Mouse (Mus musculus): ENCODE measurements around the gene Daam1. TPM values are rescaled to one million over a fixed set of nuclear protein-coding genes. Genes with fewer than 3 reads are reported as not detected.
A peak's percentile ranks its signal among the peaks of the same experiment; 100 is the strongest.

Daam1 gene
- polyA plus RNA-seq, 1 experiment: 37.2 TPM

DNA sequence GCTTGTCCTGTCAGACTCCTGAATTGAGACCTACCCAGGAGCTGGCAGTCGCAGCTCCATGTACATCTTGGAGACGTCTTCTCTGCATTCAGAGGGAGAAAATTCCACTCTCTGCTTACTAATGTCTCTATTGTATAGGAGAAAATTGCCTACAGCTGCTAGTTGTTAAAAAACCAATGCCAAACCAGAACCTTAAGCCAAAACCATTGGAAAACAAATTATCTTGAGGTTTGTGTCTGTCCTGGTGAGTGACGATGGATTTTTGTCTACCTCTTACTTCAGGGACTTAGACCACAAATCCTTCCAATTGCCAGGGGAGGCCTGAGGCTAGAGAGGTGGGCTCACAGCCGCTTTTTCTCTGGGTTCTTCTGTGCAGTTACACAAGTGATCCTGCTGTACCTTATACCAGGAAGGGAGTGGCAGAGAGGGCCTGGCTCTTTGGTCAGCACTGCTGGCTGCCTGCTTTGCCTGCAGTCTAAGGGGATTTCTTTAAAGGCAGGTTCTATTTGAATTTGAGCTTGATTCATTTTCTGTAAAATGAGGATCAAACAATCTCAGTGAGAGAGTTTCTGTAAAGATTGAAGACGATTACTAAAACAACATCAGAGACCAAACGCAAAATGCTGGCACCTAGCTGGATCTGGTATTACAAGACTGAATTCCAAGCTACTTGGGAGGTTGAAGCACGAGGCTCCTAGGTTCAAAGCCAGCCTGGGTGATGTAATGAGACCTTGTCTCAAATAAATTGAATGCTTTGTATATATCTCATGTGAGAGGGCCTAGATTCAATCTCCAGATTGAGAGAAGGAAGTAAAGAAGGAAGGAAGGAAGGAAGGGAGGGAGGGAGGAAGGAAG, 68.0 kb downstream of the Daam1 start:
- TF ChIP-seq GATA1 (IDR thresholded peaks at IDR 0.05; ENCODE audit: low read length): no peak

DNA sequence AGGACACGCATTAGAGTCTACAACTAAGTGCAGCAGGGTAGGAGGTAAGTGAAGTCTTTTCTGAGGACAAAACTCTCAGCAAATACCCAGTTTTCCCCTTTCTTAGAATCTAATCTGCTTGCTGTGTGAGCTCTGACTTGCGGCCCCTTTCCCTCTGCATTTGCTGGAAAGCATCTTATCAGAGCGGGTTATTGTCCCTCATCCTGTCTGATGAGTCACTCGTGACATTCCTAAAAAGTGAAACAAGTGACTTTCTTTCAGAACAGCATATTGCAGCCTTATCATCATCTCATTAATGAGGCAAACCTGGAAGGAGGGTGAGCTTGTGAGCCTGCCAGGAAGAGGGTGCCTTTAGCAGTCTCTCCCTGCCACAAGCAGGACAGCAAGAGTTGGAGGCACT, 68.7 kb downstream of the Daam1 start:
- TF ChIP-seq GATA1 (IDR thresholded peaks at IDR 0.05; ENCODE audit: low read length): no peak

DNA sequence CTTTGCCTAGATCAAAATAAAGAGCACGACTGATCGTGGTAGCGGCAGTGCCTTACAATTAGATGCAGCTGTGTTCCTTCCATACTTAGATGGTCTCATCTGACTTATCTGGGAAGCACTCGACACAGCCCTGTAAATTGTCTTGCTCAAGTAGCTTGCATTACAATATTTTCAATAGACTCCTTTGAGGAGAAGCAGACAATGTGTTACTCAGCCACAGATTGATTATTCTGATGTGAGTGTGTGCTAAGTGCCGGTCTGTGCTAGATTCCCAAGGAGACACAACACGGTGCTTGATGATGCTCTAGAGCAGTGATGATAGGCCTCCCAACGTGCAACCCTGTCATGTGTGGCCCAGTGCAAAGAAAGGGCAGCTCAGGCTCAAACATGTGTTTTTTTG, 70.3 kb downstream of the Daam1 start:
- no peak for TF ChIP-seq GATA1 (IDR thresholded peaks at IDR 0.05; ENCODE audit: low read length)

DNA sequence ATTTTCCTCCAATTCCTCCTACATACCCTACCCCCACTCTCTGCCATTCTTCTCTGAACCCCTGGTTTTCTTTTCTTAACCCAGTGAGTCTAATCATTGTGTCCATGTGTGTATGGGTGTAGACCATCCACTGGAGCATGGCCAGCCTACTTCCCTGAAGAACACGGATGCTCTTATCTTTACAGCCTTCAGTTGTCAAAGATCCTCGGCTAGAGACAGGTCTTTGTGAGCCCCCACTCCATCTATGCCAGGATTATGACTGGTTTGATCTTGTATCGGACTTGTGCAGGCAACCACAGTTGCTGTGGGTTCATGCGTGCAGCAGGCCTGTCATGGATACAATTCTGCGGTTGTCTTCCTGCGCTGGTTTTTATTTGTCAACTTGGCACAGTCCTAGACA, 71.0 kb downstream of the Daam1 start:
- peak; percentile 68 for TF ChIP-seq GATA1 (IDR thresholded peaks at IDR 0.05; ENCODE audit: low read length)

DNA sequence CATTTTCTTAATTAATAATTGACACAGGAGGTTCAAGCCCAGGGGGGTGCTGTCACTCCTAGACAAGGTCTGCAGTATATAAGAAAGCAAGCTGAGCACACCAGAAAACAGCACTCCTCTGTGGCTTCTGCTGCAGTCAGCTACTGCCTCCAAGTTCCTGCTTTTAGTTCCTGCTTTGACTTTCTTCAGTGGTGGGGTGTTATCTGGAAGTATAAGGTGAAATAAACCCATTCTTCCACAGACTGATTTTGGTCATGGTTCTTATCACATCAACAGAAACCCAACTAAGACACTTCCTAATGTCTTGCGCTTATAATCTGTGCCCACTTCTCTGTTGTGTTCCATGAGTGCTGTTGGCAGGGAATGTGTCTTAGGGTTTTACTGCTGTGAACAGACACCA, 71.4 kb downstream of the Daam1 start:
- no peak for TF ChIP-seq GATA1 (IDR thresholded peaks at IDR 0.05; ENCODE audit: low read length)

DNA sequence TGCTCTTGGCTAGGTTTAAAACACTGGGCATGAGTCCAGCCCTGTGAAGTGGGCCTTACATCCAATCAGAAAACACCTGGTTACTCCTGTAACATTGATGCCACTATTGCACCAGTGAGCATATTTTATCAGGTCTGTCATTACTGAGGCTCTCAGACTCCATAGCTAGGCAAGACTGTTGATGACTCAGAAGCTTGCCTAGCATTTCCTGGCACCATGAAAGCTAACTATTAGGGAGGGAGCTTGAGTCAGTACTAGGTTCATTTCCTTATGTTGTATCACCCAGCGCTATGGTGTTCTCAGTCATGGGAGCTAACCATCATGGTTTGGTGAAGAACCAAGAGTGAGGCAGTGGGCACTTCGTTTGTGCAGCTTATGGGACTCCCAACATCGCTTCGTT, 72.3 kb downstream of the Daam1 start:
- no peak for TF ChIP-seq GATA1 (IDR thresholded peaks at IDR 0.05; ENCODE audit: low read length)

DNA sequence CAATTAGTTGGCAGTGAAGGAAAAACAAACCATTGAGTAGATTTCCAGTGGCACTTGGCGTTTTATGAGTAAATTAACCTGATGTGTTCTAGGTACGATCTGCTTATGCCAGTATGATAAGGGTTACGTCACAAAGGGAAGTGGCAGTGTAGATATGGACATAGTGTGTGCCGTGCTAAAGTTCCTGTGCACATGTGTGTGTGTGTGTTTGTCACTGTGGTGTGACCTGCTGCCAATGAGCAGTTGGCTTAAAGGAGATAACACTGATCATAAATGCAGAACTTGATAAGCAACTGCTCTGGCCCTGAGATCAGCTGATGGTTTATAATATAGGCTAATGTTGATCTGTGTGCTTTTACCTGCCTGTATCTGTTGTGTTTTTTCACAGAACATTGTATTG, 73.4 kb downstream of the Daam1 start:
- peak; percentile 84 for TF ChIP-seq GATA1 (IDR thresholded peaks at IDR 0.05; ENCODE audit: low read length)

DNA sequence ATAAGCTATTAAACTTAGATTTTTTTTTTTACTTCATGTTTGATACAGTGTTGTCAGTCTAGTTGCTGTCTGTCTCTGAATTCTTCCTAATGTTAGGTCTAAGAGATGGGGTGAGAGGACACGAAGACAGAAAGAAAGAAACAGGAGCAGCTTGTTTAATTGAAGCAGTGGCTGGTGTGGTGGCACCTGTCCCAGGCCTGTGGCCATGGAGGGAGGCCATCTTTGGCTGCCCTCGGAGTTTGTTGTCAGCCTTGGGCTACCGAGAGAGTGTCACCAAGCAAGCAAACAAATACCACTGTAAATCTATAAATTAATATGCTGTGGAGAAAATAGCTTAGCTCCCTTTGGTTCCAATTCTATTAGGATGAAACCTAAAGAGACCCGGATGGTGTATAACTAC, 74.0 kb downstream of the Daam1 start:
- TF ChIP-seq GATA1 (IDR thresholded peaks at IDR 0.05; ENCODE audit: low read length): no peak

DNA sequence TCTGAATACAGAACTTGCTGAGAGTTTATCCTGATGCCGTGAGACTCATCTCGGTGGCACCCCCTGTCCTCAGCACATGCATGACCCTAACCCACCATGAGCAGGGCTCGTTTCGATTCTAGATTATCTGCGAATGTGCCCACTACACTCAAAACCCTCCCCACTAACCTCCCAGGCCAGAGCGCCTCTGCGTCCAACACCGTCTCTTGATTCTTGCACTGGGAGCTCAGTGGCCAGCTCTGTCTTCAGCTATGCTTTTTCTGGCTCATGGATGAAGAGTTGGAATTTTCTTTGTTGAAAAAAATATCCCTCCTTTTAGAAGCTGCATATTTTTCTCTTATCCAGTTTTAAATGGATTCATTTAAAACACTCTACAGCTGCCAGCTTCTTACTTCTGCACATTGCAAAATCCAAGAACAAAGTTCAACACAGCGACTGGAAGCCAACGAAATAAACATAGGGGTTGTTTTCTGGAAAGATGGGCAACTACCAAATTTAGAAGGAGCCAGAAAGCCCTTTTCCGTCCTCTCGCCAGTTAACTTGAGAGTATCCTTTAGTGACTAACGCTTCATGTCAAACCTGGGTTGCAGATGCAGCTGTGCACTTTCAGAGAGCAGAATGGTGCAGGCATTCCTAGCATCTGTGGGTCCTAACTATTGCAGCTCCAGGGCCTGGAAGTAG, 74.9 kb downstream of the Daam1 start:
- no peak for TF ChIP-seq GATA1 (IDR thresholded peaks at IDR 0.05; ENCODE audit: low read length)

DNA sequence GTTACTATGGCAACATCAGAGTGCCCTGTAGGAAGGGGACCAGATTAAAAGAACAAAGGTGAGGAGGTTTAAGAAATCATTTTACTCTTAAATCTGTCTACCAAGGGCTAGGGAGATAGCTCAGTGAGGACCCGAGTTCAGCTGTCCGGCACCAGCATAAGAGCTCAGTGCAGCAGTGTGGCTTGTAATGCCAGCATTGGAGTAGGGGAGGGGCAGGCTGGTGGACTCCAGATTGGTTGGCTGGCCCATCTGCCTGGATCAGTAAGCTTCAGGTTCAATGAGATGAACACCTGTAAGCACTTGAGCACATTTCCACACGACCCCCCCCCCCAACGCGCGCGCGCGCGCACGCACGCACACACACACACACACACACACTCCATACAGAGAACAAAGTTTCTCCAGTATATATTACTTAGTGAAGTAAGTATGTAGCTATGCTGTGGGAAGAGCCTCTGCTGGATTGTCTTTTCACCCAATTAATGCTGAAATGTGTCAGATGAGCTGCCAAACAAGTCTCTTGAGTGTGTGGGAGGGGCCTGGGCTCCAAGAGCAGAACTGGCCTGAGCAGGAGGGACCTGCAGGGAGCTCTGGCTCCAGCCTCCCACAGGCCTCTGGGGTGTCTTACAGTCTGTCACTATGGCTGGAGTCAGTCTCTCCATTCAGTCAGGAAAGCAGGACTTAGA, 75.8 kb downstream of the Daam1 start:
- no peak for TF ChIP-seq GATA1 (IDR thresholded peaks at IDR 0.05; ENCODE audit: low read length)

DNA sequence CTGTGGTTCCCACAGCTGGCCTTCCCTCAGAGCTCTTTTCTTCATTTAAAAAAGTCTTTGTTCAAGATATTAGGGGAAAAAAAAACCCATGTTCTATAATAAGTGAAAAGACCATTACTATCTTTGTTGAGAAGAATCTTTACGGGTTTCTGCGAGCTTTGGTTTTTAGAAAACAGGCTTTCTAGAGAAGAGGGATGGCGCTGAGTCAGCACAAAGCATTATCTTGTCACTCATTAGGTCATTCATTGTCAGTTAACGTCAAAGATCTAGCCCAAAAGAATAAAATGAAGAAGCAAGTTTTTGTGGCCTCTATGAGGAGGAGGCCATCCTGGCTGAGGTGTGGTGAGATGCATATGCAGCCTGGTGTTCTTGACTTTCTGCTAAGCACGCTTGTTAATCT, 78.1 kb downstream of the Daam1 start:
- no peak for TF ChIP-seq GATA1 (IDR thresholded peaks at IDR 0.05; ENCODE audit: low read length)

DNA sequence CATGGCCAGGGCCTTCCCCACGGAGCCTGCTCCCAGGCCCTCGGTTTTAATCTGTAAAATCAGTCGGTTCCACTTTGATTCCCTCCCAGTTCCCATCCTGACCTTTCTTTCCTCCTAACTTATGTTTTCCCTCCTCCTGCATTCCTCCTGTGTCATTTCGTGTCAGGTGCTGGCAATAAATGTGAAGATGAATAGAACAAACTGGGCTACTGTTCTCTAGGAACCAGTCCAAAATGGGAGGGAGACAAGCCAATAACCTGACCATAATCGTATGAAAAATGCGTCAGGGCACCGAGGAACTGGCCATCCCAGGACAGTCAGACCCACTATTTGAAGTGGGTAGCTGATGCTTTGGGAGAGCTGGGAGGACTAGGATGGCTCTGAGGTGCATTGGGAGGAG, 79.4 kb downstream of the Daam1 start:
- no peak for TF ChIP-seq GATA1 (IDR thresholded peaks at IDR 0.05; ENCODE audit: low read length)

DNA sequence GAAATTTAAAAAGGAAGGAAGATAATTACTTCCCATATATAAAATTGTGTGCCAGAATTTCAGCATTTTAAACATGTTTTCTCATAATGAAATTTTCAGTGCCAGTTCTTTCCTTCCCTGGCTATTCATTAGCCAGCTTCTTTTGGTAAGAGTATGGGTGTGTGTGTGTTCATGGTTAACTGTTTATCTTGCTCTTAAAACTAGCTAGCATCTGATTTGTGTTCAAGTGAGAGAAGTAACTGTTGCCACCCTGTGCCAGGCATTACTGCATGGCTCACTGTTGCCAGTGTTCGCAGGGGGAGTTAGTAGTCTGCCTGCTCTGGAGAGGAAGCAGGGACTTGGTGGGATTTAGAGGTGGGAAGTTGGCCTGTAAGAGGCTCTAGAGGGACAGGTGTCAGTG, 81.4 kb downstream of the Daam1 start:
- TF ChIP-seq GATA1 (IDR thresholded peaks at IDR 0.05; ENCODE audit: low read length): no peak

DNA sequence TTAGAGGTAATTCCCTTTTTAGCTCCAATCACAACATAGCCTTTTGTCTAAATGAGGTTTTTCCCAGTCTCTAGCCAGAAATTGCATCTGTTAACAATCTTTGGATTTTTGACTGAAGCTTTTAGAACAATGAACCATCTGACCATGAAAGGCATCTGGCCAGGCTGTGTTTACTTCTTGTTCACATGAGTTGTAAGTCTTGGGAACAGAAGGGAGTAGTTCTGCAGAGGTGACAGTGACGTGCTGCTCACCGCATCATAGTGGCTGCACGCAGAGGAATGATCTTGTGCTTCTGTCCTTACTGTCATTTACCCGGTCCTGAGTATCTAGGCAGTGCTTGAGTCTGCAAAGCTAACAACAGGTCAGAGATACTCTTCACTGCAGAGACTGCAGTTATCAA, 88.3 kb downstream of the Daam1 start:
- TF ChIP-seq GATA1 (IDR thresholded peaks at IDR 0.05; ENCODE audit: low read length): no peak

DNA sequence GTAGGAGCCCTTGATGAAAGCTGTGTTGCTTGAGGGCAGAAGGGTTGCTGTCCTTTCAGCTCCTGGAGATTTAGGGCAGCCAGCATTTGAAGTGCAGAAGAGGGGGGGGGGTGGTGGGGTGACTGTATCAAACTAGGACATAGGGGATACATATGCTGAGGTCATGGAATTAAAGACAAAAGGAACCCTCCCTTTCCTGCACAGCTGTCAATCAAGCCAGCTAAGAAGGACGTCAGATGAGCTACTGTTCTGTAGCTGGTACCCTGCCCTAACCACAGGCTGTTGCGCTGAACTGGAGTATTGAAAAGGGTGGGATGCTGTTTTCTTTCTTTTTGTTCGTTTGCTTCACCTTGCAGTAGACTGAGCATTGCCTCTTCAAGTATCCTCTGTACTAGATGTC, 89.1 kb downstream of the Daam1 start:
- TF ChIP-seq GATA1 (IDR thresholded peaks at IDR 0.05; ENCODE audit: low read length): no peak

DNA sequence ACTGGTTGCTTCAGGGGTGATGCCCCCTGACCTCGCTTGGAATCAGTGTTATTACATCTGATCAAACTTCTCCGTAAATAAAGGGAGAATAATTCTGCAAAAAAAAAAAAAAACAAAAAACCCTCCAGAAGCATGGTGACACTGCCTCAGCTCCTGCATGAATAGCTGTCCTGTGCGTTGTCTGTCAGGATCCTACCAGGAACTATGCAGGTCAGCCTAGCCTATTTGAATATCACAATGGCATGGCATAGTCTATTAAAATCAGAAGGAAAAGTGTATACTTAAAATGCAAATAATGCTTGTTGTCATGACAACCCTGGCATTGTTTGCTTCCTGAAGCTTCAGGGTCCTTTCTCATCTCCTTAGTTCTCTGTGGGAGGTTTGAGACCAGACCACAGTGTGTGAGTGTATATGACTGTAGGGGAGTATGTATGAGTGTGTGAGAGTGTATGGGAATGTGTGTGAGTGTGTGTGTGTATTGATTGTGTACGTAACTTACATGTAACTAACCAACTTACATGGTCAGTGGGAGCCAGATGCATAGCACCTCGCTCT, 92.0 kb downstream of the Daam1 start:
- TF ChIP-seq GATA1 (IDR thresholded peaks at IDR 0.05; ENCODE audit: low read length): no peak

Data from G1E-ER4 (cell line).